Mouse (Mus musculus) hindbrain, embryonic 14.5 days (tissue): ENCODE measurements around the gene Utrn. TPM values are rescaled to one million over a fixed set of nuclear protein-coding genes. Genes with fewer than 3 reads are reported as not detected.

ENCODE experiments used
- ATAC-seq: fragments of 200-750 bp; cut with Nextera tagmentation; 2 replicates; pipeline ENCODE4 v1.8.0; 2017; ENCODE audit warnings: moderate number of reproducible peaks, mild to moderate bottlenecking, moderate TSS enrichment, moderate library complexity; ENCODE audit not compliant: low FRiP score
- DNase-seq: peaks from one replicate; pipeline ENCODE4 v3.0.0-alpha.2; 2015; ENCODE audit warnings: low spot score
- H3K27ac ChIP-seq: fragments of 300-500 bp; sonication (generic); 2 replicates; pipeline ENCODE4 v1.5.1; 2014; ENCODE audit warnings: mild to moderate bottlenecking, moderate library complexity
- H3K27me3 ChIP-seq: fragments of 300-500 bp; sonication (generic); 2 replicates; pipeline ENCODE4 v1.6.1; 2014; ENCODE audit warnings: mild to moderate bottlenecking, low read length, mixed read lengths; ENCODE audit not compliant: control insufficient read depth, insufficient read depth
- H3K36me3 ChIP-seq: fragments of 300-500 bp; sonication (generic); replicated peaks from 2 replicates; pipeline ENCODE4 v1.6.1; 2014; ENCODE audit not compliant: control insufficient read depth, insufficient read depth
- H3K4me1 ChIP-seq: fragments of 300-500 bp; sonication (generic); replicated peaks from 2 replicates; pipeline ENCODE4 v1.6.1; 2014; ENCODE audit warnings: antibody characterized with exemption, low read length, mixed read lengths; ENCODE audit not compliant: control insufficient read depth, insufficient read depth
- H3K4me2 ChIP-seq: fragments of 300-500 bp; sonication (generic); replicated peaks from 2 replicates; pipeline ENCODE4 v1.6.1; 2014; ENCODE audit warnings: mild to moderate bottlenecking, moderate library complexity
- H3K4me3 ChIP-seq: fragments of 300-500 bp; sonication (generic); replicated peaks from 2 replicates; pipeline ENCODE4 v1.5.1; 2014; ENCODE audit warnings: mild to moderate bottlenecking, low read length
- H3K9ac ChIP-seq: fragments of 300-500 bp; sonication (generic); 2 replicates; pipeline ENCODE4 v1.6.1; 2014
- H3K9me3 ChIP-seq: fragments of 300-500 bp; sonication (generic); 2 replicates; pipeline ENCODE4 v1.6.1; 2016; ENCODE audit warnings: low read length; ENCODE audit not compliant: control insufficient read depth
- WGBS: fragments of 180-500 bp; shearing (Covaris S2); extraction: QIAGEN DNeasy Blood & Tissue Kit; methylation state at CpG from one replicate; pipeline ENCODE4 v1.1.7; 2014; 5-methylcytosine and 5-hydroxymethylcytosine counted together
- polyA plus RNA-seq: library from polyadenylated mRNA; unstranded; fragments of >200 nt; fragmentation: Nextera tagmentation; extraction: Ambion mirVana; gene quantifications from 2 replicates; pipeline ENCODE4 v1.2.1, GENCODE M21; 2014

The Utrn gene
- polyA plus RNA-seq, 1 experiment from 2014 or later: 28.2 TPM

- no peak overlapping the region for H3K4me2 ChIP-seq
- H3K4me3 ChIP-seq: no peak overlapping the region
- H3K9me3 ChIP-seq: no peaks in the 10 kb centered on the region
- WGBS: 92% methylated on average over 7 of the region's 7 CpGs
- H3K36me3 ChIP-seq: no peaks in the 10 kb centered on the region
- no peak overlapping the region for H3K27ac ChIP-seq
- no peak overlapping the region for H3K9ac ChIP-seq
- no peak for DNase-seq
- H3K4me1 ChIP-seq: no peaks in the 10 kb centered on the region
- ATAC-seq: no peak
- H3K27me3 ChIP-seq: no peaks in the 10 kb centered on the region
Observed at GRCm38 (mm10) chr10:12814411-12814810, 54.8 kb downstream of the Utrn start.

- Histone ChIP-seq H3K27ac (no peak overlapping the region), H3K4me3 (no peak overlapping the region), H3K9me3 (no peaks in the 10 kb centered on the region), H3K4me1 (no peaks in the 10 kb centered on the region), H3K9ac (no peak overlapping the region), H3K4me2 (no peak overlapping the region), H3K36me3 (no peaks in the 10 kb centered on the region), H3K27me3 (no peaks in the 10 kb centered on the region)
- DNase-seq: no peak
- 88% methylated on average over 4 of the region's 4 CpGs for WGBS
- ATAC-seq: no peak
Observed at GRCm38 (mm10) chr10:12813881-12814280, 55.3 kb downstream of the Utrn start.

GRCm38 (mm10) chr10:12813211-12813811, 55.9 kb downstream of the Utrn start:
- no peak overlapping the region for H3K9ac ChIP-seq
- no peaks in the 10 kb centered on the region for H3K36me3 ChIP-seq
- H3K27me3 ChIP-seq: no peaks in the 10 kb centered on the region
- peak overlapping the region; percentile 51; the same call in 1 of the 2 replicates for H3K27ac ChIP-seq
- no peak overlapping the region for H3K4me2 ChIP-seq
- no peaks in the 10 kb centered on the region for H3K4me1 ChIP-seq
- H3K4me3 ChIP-seq: no peak overlapping the region
- H3K9me3 ChIP-seq: no peaks in the 10 kb centered on the region
- no peak for ATAC-seq
- 80% methylated on average over 12 of the region's 12 CpGs for WGBS
- no peak for DNase-seq

GRCm38 (mm10) chr10:12812680-12813079, 56.5 kb downstream of the Utrn start:
- H3K27me3 ChIP-seq: no peaks in the 10 kb centered on the region
- H3K27ac ChIP-seq: no peak overlapping the region

GRCm38 (mm10) chr10:12810816-12811215, 58.3 kb downstream of the Utrn start:
- DNase-seq (no peak), ATAC-seq (no peak)
- Histone ChIP-seq H3K27ac (no peak overlapping the region), H3K27me3 (no peaks in the 10 kb centered on the region), H3K9ac (no peak overlapping the region), H3K9me3 (no peaks in the 10 kb centered on the region), H3K4me2 (no peak overlapping the region), H3K36me3 (no peaks in the 10 kb centered on the region), H3K4me1 (no peaks in the 10 kb centered on the region), H3K4me3 (no peak overlapping the region)
- 88% methylated on average over 2 of the region's 2 CpGs for WGBS

More at GRCm38 (mm10) chr10:12812680-12813079, 56.5 kb downstream of the Utrn start:
- WGBS: 84% methylated on average over 5 of the region's 5 CpGs
- no peak for ATAC-seq
- no peak overlapping the region for H3K4me3 ChIP-seq
- no peaks in the 10 kb centered on the region for H3K4me1 ChIP-seq
- no peak overlapping the region for H3K9ac ChIP-seq
- no peaks in the 10 kb centered on the region for H3K36me3 ChIP-seq
- no peak overlapping the region for H3K4me2 ChIP-seq
- H3K9me3 ChIP-seq: no peaks in the 10 kb centered on the region
- DNase-seq: no peak

GRCm38 (mm10) chr10:12809702-12810101, 59.5 kb downstream of the Utrn start:
- H3K4me3 ChIP-seq: no peak overlapping the region
- no peak overlapping the region for H3K9ac ChIP-seq
- no peaks in the 10 kb centered on the region for H3K27me3 ChIP-seq
- ATAC-seq: no peak
- DNase-seq: no peak
- H3K9me3 ChIP-seq: no peaks in the 10 kb centered on the region
- H3K4me2 ChIP-seq: no peak overlapping the region
- no peak overlapping the region for H3K27ac ChIP-seq
- 86% methylated on average over 3 of the region's 3 CpGs for WGBS
- no peaks in the 10 kb centered on the region for H3K36me3 ChIP-seq
- H3K4me1 ChIP-seq: no peaks in the 10 kb centered on the region

GRCm38 (mm10) chr10:12808467-12808866, 60.7 kb downstream of the Utrn start:
- no peak overlapping the region for H3K4me3 ChIP-seq
- no peak overlapping the region for H3K4me2 ChIP-seq
- no peaks in the 10 kb centered on the region for H3K36me3 ChIP-seq
- WGBS: 92% methylated on average over 4 of the region's 4 CpGs
- H3K4me1 ChIP-seq: no peaks in the 10 kb centered on the region
- no peak overlapping the region for H3K9ac ChIP-seq
- no peak for DNase-seq
- no peaks in the 10 kb centered on the region for H3K9me3 ChIP-seq
- H3K27ac ChIP-seq: no peak overlapping the region
- no peaks in the 10 kb centered on the region for H3K27me3 ChIP-seq
- no peak for ATAC-seq

GRCm38 (mm10) chr10:12807706-12808105, 61.5 kb downstream of the Utrn start:
- no peak overlapping the region for H3K9ac ChIP-seq
- no peak overlapping the region for H3K4me2 ChIP-seq
- H3K27ac ChIP-seq: no peak overlapping the region
- no peaks in the 10 kb centered on the region for H3K27me3 ChIP-seq
- ATAC-seq (no peak), DNase-seq (no peak)
- WGBS: 69% methylated on average over 9 of the region's 9 CpGs
- H3K36me3 ChIP-seq: no peaks in the 10 kb centered on the region
- H3K4me1 ChIP-seq: no peaks in the 10 kb centered on the region
- no peaks in the 10 kb centered on the region for H3K9me3 ChIP-seq
- no peak overlapping the region for H3K4me3 ChIP-seq

GRCm38 (mm10) chr10:12805826-12806225, 63.3 kb downstream of the Utrn start:
- Histone ChIP-seq H3K4me1 (no peaks in the 10 kb centered on the region), H3K27ac (no peak overlapping the region), H3K4me2 (no peak overlapping the region), H3K9me3 (no peaks in the 10 kb centered on the region), H3K4me3 (no peak overlapping the region), H3K27me3 (no peaks in the 10 kb centered on the region), H3K36me3 (no peaks in the 10 kb centered on the region), H3K9ac (no peak overlapping the region)
- 67% methylated on average over 2 of the region's 2 CpGs for whole genome bisulfite sequencing
- no peak for DNase-seq
- ATAC-seq: no peak

- no peak overlapping the region for H3K4me3 ChIP-seq
- H3K36me3 ChIP-seq: no peaks in the 10 kb centered on the region
- no peaks in the 10 kb centered on the region for H3K4me1 ChIP-seq
- DNase-seq (no peak), ATAC-seq (no peak)
- no peaks in the 10 kb centered on the region for H3K9me3 ChIP-seq
- WGBS: 72% methylated on average over 1 of the region's 1 CpGs
- no peak overlapping the region for H3K9ac ChIP-seq
- no peaks in the 10 kb centered on the region for H3K27me3 ChIP-seq
- H3K27ac ChIP-seq: no peak overlapping the region
- H3K4me2 ChIP-seq: no peak overlapping the region
Observed at GRCm38 (mm10) chr10:12803939-12804338, 65.2 kb downstream of the Utrn start.
